Comparison of ENCODE assay signal across 20 mouse cellular contexts in the genomic region with DNA sequence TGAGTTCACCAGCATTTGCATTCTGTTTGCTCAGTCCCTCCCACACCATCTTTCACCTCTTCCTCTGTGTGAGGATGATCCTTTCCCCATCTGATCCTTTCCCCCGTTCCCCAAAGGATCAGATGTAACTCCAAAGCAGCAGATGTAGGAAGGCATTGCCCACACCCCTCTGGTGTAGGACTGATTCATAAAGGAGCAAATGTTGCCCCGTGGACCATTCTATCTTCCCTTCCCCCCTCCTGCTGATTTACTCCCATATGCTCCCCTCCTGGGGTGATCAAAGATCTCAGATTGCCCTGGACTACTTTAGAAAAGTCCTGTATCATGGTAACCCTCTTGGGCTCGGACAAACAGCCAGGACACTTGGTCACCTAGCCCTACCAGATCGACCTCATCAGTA. TPM values are rescaled to one million over a fixed set of nuclear protein-coding genes. Genes with fewer than 3 reads are reported as not detected.
"Had no signal": no experiment of that assay in that cellular context is flagged by ENCODE, and none has a peak within 500 bp of the region (broad histone marks: within the 10 kb centered on the region; RNA-seq: fewer than 3 reads in every experiment).

No protein-coding gene starts in this region.

- H3K9me3 ChIP-seq: limb, embryonic 15.5 days; liver, embryonic 12.5 days; midbrain, embryonic 13.5 days; neural tube, embryonic 15.5 days had no signal

- ATAC-seq: liver, embryonic 12.5 days; midbrain, embryonic 13.5 days had no signal

- H3K4me1 ChIP-seq: limb, embryonic 15.5 days; neural tube, embryonic 15.5 days had no signal

- H3K9ac ChIP-seq: limb, embryonic 15.5 days; liver, embryonic 12.5 days; lung, embryonic 14.5 days; midbrain, embryonic 13.5 days; neural tube, embryonic 15.5 days had no signal

- H3K4me2 ChIP-seq: limb, embryonic 15.5 days; liver, embryonic 12.5 days; lung, embryonic 14.5 days; midbrain, embryonic 13.5 days; neural tube, embryonic 15.5 days had no signal

- H3K4me3 ChIP-seq: limb, embryonic 15.5 days; liver, embryonic 12.5 days; megakaryocyte, embryonic 14.5 days; midbrain, embryonic 13.5 days; neural tube, embryonic 15.5 days had no signal

- H3K27me3 ChIP-seq: limb, embryonic 15.5 days; liver, embryonic 12.5 days; megakaryocyte, embryonic 14.5 days; midbrain, embryonic 13.5 days; neural tube, embryonic 15.5 days had no signal

- DNase-seq: kidney, postnatal 14 days; lung, embryonic 14.5 days; lung, postnatal 14 days; right cerebral cortex, adult 18-20 months; right cerebral cortex, postnatal 25 days; thymus, postnatal 4 days had no signal

- H3K36me3 ChIP-seq: limb, embryonic 15.5 days; liver, embryonic 12.5 days; midbrain, embryonic 13.5 days; neural tube, embryonic 15.5 days had no signal

- H3K27ac ChIP-seq: limb, embryonic 15.5 days; liver, embryonic 12.5 days; macrophage; midbrain, embryonic 13.5 days; neural tube, embryonic 15.5 days had no signal

RNA-seq across cellular contexts. Expression of a gene that starts 3.2 kb away (rescaled TPM):
- total RNA-seq: layer of hippocampus, adult 8-10 months; layer of hippocampus, postnatal 14 days; left cerebral cortex, adult 18-20 months; left cerebral cortex, postnatal 10 days; midbrain, postnatal 0 days had no signal
- polyA plus RNA-seq: large intestine, adult 2 months; limb, embryonic 11.5 days; liver, embryonic 12.5 days; macrophage; midbrain, embryonic 13.5 days; midbrain, postnatal 0 days; small intestine, adult 2 months had no signal
